Mouse (Mus musculus): ENCODE data around the gene Unc93a.
"Not testable (repeated sequence)": the region's sequence is repeated elsewhere in the genome, so short reads cannot be mapped to it uniquely, and the experiment has no call there.

The Unc93a gene

GRCm38 (mm10) chr17:13069227-13069626 is 62.4 kb downstream of the Unc93a start:
- not testable (repeated sequence) for DNase-seq (ENCODE audit: low read depth)

- DNase-seq (ENCODE audit: low read depth), result not testable (repeated sequence)
Observed at GRCm38 (mm10) chr17:13067864-13068385, 63.7 kb downstream of the Unc93a start.

GRCm38 (mm10) chr17:13062882-13063281 is 68.7 kb downstream of the Unc93a start:
- not testable (repeated sequence) for DNase-seq (ENCODE audit: low read depth)

GRCm38 (mm10) chr17:13060804-13061203 is 70.8 kb downstream of the Unc93a start, which contains the start of gene Tcp10b:
Gene Tcp10b, plus strand, starts transcription at chr17:13061104.
- DNase-seq (ENCODE audit: low read depth), result not testable (repeated sequence)
